Mouse (Mus musculus) olfactory bulb, adult 2 months (tissue): ENCODE data around the gene Acot1.

Experiments
- CTCF ChIP-seq: fragments of 200-500 bp; IDR thresholded peaks from 2 replicates; pipeline ENCODE4 v1.5.1; 2012; ENCODE audit warnings: low read depth, mild to moderate bottlenecking, low read length, moderate library complexity; ENCODE audit not compliant: insufficient read depth
- POLR2A ChIP-seq: fragments of 200-500 bp; IDR thresholded peaks from 2 replicates; pipeline ENCODE4 v1.6.1; 2012; ENCODE audit warnings: mild to moderate bottlenecking, low read depth, low read length, moderate library complexity; ENCODE audit not compliant: insufficient read depth

- TF ChIP-seq POLR2A (no peak), CTCF (no peak)
These were observed 4.4 kb downstream of the Acot1 start for GRCm38 (mm10) chr12:84013701-84014100.
